7 mouse cellular contexts compared by ENCODE assay signal in the genomic region with DNA sequence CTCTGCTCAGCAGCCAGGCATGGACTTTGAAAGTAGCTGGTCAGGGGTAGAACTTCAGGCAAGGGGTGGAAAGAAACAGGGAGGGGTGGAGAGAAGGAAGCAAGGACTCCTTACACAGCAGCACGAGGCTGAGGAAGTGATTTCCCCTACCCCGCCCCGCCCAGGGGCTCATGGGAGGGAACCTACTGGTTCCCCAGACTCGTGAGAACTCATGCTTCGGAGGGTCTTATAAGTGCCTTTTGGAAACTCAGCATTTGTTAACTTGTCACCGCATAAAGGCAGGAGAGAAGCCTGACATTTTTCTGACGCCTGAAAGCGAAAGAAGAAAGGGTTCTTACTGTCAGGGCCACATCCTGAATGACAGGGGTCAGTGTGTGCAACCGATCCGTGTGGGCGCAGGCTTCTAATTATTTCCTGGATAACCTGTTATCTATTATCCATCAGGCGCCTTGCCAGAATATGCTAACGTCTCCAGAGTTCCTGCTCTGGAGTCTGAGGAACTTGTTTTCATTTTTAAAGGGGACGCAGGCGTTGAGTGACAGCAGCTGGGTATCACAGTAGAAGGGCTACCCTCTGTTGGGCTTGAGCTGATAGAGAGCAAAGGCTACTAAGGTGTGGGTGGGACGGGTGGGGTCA.
DNase-seq lines count a peak whose midpoint lies in the region; ATAC-seq and TF ChIP-seq lines count a peak whose summit lies in the region.

No protein-coding gene starts in this region.

- DNase-seq in MEL (ENCODE audit: low read depth, low spot score): peak; percentile 95
- peak; percentile 29 for DNase-seq in c-Kit-positive CD71-positive TER-119-positive erythroid progenitor cells, embryonic 14.5 days (ENCODE audit: low spot score)
- DNase-seq in kidney, postnatal 14 days: peak; percentile 71
- DNase-seq in testis, postnatal 14 days (ENCODE audit: low spot score): peak; percentile 31
- DNase-seq in ovary, adult 18-20 months (ENCODE audit: low spot score): no peak

- TF ChIP-seq RAD21 in MEL (IDR thresholded peaks at IDR 0.05; ENCODE audit: low read depth, low read length): no peak

- H3K9ac ChIP-seq in MEL (ENCODE audit: control insufficient read depth, low read depth, low read length, poor library complexity, severe bottlenecking): peak overlapping the region; percentile 81
- peak overlapping the region; percentile 39 for H3K9ac ChIP-seq in heart, embryonic 16.5 days (ENCODE audit: low read length)

- no peaks in the 10 kb centered on the region for H3K9me3 ChIP-seq in MEL (replicated peaks; ENCODE audit: insufficient read depth, low read length)
- no peaks in the 10 kb centered on the region; the same call in 1 of the 2 replicates for H3K9me3 ChIP-seq in heart, embryonic 16.5 days (replicated peaks; ENCODE audit: control insufficient read depth, low read length)

- 10% methylated on average over 16 of the region's 16 CpGs for WGBS in heart, embryonic 16.5 days

- TF ChIP-seq EP300 in MEL (IDR thresholded peaks at IDR 0.05; ENCODE audit: low read depth in 1 of 2, low read length in 2 of 2): no peak

- ATAC-seq in heart, embryonic 16.5 days (replicated peaks; ENCODE audit: extremely low read depth, insufficient read depth, low FRiP score): peak; percentile 68; the same call in 1 of the 2 replicates
- peak; percentile 88 for ATAC-seq in megakaryocyte, adult 5-6 weeks (ENCODE audit: poor library complexity, severe bottlenecking)

- peak; percentile 51 to 87; a peak in 3 of 4 replicates for TF ChIP-seq POLR2A in MEL (IDR thresholded peaks at IDR 0.05; ENCODE audit: control insufficient read depth in 1 of 2, insufficient read depth in 1 of 2, low read depth in 1 of 2, low read length in 2 of 2, poor library complexity in 1 of 2)

- peak overlapping the region; percentile 99 for H3K27ac ChIP-seq in MEL (ENCODE audit: control insufficient read depth, low read depth, low read length)
- H3K27ac ChIP-seq in heart, embryonic 16.5 days (ENCODE audit: low read length): peak overlapping the region; percentile 48

- H3K4me2 ChIP-seq in heart, embryonic 16.5 days (ENCODE audit: low read depth, low read length): peak overlapping the region; percentile 75

- no peaks in the 10 kb centered on the region for H3K27me3 ChIP-seq in MEL (ENCODE audit: control insufficient read depth in 1 of 2, insufficient read depth in 2 of 2, low read length in 2 of 2)
- peaks cover 6% of the 10 kb centered on the region; the same call in 1 of the 2 replicates for H3K27me3 ChIP-seq in heart, embryonic 16.5 days (ENCODE audit: control insufficient read depth, insufficient read depth, low read length)

- H3K4me1 ChIP-seq in MEL (ENCODE audit: control insufficient read depth in 1 of 2, insufficient read depth in 2 of 2, low read length in 2 of 2): peaks cover 45 to 64% of the 10 kb centered on the region in 2 experiments
- peaks cover 24% of the 10 kb centered on the region for H3K4me1 ChIP-seq in heart, embryonic 16.5 days (ENCODE audit: control insufficient read depth, insufficient read depth, low read length)

- H3K36me3 ChIP-seq in MEL (ENCODE audit: control insufficient read depth in 1 of 2, insufficient read depth in 2 of 2, low read length in 2 of 2): peaks cover 0 to 63% of the 10 kb centered on the region in 2 experiments; a peak in 2 of 4 replicates
- no peaks in the 10 kb centered on the region for H3K36me3 ChIP-seq in heart, embryonic 16.5 days (ENCODE audit: control insufficient read depth, insufficient read depth)

- peaks cover 1% of the 10 kb centered on the region; the same call in 1 of the 2 replicates for H3K79me2 ChIP-seq in MEL (ENCODE audit: control insufficient read depth, insufficient read depth, low read length, poor library complexity)

- peak overlapping the region; percentile 55 to 70 for H3K4me3 ChIP-seq in MEL (ENCODE audit: control insufficient read depth in 1 of 2, insufficient read depth in 1 of 2, low read depth in 2 of 2, low read length in 2 of 2)
- H3K4me3 ChIP-seq in heart, embryonic 16.5 days (ENCODE audit: low read length): peak overlapping the region; percentile 49

- TF ChIP-seq CTCF in MEL (IDR thresholded peaks at IDR 0.05 in 2 of 3, conservative IDR thresholded peaks at IDR 0.05 in 1 of 3; ENCODE audit: control insufficient read depth in 1 of 3, insufficient read depth in 1 of 3, low read depth in 2 of 3, low read length in 3 of 3, poor library complexity in 1 of 3, severe bottlenecking in 1 of 3): no peak

TF ChIP-seq in MEL, 35 proteins besides CTCF, POLR2A, EP300 and RAD21:
- TF ChIP-seq USF2 (IDR thresholded peaks at IDR 0.05; ENCODE audit: borderline replicate concordance in 1 of 2, insufficient read depth in 1 of 2, low read depth in 1 of 2, low read length in 2 of 2) (no peak), SMC3 (IDR thresholded peaks at IDR 0.05; ENCODE audit: low read depth, low read length) (no peak), TAL1 (IDR thresholded peaks at IDR 0.05; ENCODE audit: low read length) (peak; percentile 18; the same call in 1 of the 2 replicates), MEF2A (IDR thresholded peaks at IDR 0.05; ENCODE audit: extremely low read depth, insufficient replicate concordance, low read depth, low read length, poor library complexity, severe bottlenecking) (no peak), JUND (IDR thresholded peaks at IDR 0.05; ENCODE audit: low read depth, low read length) (no peak), ZKSCAN1 (IDR thresholded peaks at IDR 0.05; ENCODE audit: low read depth, low read length) (no peak), MAFK (IDR thresholded peaks at IDR 0.05; ENCODE audit: borderline replicate concordance, low read depth, low read length) (no peak), ZMIZ1 (IDR thresholded peaks at IDR 0.05; ENCODE audit: low read depth, low read length) (no peak), GATA1 (IDR thresholded peaks at IDR 0.05; ENCODE audit: low read depth, low read length) (peak; percentile 82), ZC3H11A (IDR thresholded peaks at IDR 0.05; ENCODE audit: low read depth, low read length) (no peak), TBP (IDR thresholded peaks at IDR 0.05; ENCODE audit: low read depth, low read length) (peak; percentile 93)
